Mouse (Mus musculus): ENCODE results near the gene Dnajc14. TPM values are rescaled to one million over a fixed set of nuclear protein-coding genes. Genes with fewer than 3 reads are reported as not detected.

Gene Dnajc14
- polyA plus RNA-seq, 1 experiment from 2014 or later, result 36.9 TPM

DNA sequence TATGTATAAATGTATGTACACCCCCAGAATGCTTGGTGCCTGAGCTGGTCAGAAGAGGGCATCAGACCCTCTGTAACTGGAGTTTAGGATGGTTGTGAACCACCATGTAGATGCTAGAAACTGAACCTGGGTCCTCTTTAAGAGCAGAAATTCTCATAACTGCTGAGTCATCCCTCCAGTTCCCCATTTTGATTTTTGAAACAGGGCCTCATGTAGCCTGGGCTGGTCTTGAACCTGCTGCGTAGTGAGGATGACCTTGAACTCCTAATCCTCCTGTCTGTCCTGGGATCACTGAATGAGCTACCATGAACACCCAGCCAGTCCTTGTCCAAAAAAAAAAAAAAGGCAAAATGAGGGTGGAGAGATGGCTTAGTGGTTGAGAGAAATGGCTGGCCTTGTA lies 10.6 kb upstream of the Dnajc14 start:
- WGBS, result 97% methylated on average over 1 of the region's 1 CpGs
- Histone ChIP-seq H3K27me3 (ENCODE audit: control insufficient read depth, insufficient read depth, low read length) (no peaks in the 10 kb centered on the region), H3K36me3 (ENCODE audit: control insufficient read depth, insufficient read depth, low read length) (no peaks in the 10 kb centered on the region)

DNA sequence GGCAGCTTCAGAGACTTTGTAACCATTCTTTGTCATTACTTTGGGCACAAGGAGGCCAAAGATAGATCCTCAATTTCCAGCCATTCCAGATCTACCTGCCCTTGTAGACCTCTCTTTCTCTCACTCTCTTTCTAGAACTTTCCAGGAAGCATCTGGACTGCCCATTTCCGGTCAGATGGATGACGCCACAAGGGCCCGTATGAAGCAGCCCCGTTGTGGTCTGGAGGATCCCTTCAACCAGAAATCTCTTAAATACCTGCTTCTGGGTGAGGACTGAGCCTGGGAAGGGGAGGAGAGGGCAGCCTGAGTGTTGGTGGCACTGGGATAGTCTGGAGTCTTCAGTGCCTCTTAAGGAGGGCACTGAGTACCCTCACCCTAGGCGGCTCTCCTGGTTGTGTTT lies 9.5 kb upstream of the Dnajc14 start:
- H3K36me3 ChIP-seq (ENCODE audit: control insufficient read depth, insufficient read depth, low read length), result no peaks in the 10 kb centered on the region
- H3K4me1 ChIP-seq (ENCODE audit: control insufficient read depth, insufficient read depth, low read length), result no peaks in the 10 kb centered on the region
- H3K9ac ChIP-seq (ENCODE audit: low read depth, low read length), result no peak overlapping the region
- H3K4me2 ChIP-seq (replicated peaks; ENCODE audit: low read depth, low read length), result no peak overlapping the region
- no peaks in the 10 kb centered on the region for H3K9me3 ChIP-seq (ENCODE audit: control insufficient read depth, low read length)
- no peak overlapping the region for H3K27ac ChIP-seq (ENCODE audit: low read depth, low read length)
- H3K4me3 ChIP-seq (ENCODE audit: low read length), result no peak overlapping the region
- 89% methylated on average over 5 of the region's 5 CpGs for WGBS
- no peak for ATAC-seq (ENCODE audit: low FRiP score, low TSS enrichment)
- no peaks in the 10 kb centered on the region for H3K27me3 ChIP-seq (ENCODE audit: control insufficient read depth, insufficient read depth, low read length)

More for the DNA sequence above, 10.6 kb upstream of the Dnajc14 start:
- Histone ChIP-seq H3K9me3 (ENCODE audit: control insufficient read depth, low read length) (no peaks in the 10 kb centered on the region), H3K4me1 (ENCODE audit: control insufficient read depth, insufficient read depth, low read length) (no peaks in the 10 kb centered on the region), H3K27ac (ENCODE audit: low read depth, low read length) (no peak overlapping the region), H3K9ac (ENCODE audit: low read depth, low read length) (no peak overlapping the region), H3K4me3 (ENCODE audit: low read length) (no peak overlapping the region), H3K4me2 (replicated peaks; ENCODE audit: low read depth, low read length) (no peak overlapping the region)
- no peak for ATAC-seq (ENCODE audit: low FRiP score, low TSS enrichment)

DNA sequence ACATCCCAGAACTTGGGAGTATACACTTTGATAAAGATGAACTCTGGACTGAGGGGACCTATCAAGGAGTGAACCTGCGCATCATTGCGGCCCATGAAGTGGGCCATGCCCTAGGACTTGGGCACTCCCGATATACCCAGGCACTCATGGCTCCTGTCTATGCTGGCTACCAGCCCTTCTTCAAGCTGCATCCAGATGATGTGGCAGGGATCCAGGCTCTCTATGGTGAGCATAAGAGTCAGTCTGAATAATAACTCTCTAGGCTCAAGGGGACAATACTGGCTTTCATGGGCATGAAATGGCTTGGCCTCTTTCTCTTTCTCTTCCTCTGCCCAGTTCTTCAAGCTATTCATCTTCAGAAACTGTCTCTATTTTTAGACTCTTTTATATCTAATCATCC lies 8.3 kb upstream of the Dnajc14 start:
- no peak for ATAC-seq (ENCODE audit: low FRiP score, low TSS enrichment)
- H3K4me2 ChIP-seq (replicated peaks; ENCODE audit: low read depth, low read length), result no peak overlapping the region
- no peaks in the 10 kb centered on the region for H3K27me3 ChIP-seq (ENCODE audit: control insufficient read depth, insufficient read depth, low read length)
- 96% methylated on average over 3 of the region's 3 CpGs for WGBS
- no peak overlapping the region for H3K4me3 ChIP-seq (ENCODE audit: low read length)
- no peak overlapping the region for H3K9ac ChIP-seq (ENCODE audit: low read depth, low read length)
- no peaks in the 10 kb centered on the region for H3K4me1 ChIP-seq (ENCODE audit: control insufficient read depth, insufficient read depth, low read length)
- H3K36me3 ChIP-seq (ENCODE audit: control insufficient read depth, insufficient read depth, low read length), result peaks cover 8% of the 10 kb centered on the region; the same call in 1 of the 2 replicates
- no peaks in the 10 kb centered on the region for H3K9me3 ChIP-seq (ENCODE audit: control insufficient read depth, low read length)
- no peak overlapping the region for H3K27ac ChIP-seq (ENCODE audit: low read depth, low read length)

DNA sequence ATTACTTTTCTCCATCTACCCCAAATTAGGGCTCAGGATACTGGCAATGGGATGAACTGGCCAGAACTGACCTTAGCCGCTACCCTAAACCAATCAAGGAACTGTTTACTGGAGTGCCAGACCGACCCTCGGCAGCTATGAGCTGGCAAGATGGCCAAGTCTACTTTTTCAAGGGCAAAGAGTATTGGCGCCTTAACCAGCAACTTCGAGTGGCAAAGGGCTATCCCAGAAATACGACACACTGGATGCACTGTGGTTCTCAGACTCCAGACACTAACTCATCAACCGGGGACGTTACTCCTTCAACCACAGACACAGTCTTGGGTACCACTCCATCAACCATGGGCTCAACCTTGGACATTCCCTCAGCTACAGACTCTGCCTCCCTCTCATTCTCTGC lies 5.2 kb upstream of the Dnajc14 start:
- H3K36me3 ChIP-seq (ENCODE audit: control insufficient read depth, insufficient read depth, low read length), result peaks cover 21% of the 10 kb centered on the region; the same call in 1 of the 2 replicates
- H3K4me1 ChIP-seq (ENCODE audit: control insufficient read depth, insufficient read depth, low read length), result peaks cover 9% of the 10 kb centered on the region; the same call in 1 of the 2 replicates
- H3K4me3 ChIP-seq (ENCODE audit: low read length), result no peak overlapping the region
- H3K27me3 ChIP-seq (ENCODE audit: control insufficient read depth, insufficient read depth, low read length), result no peaks in the 10 kb centered on the region
- H3K4me2 ChIP-seq (replicated peaks; ENCODE audit: low read depth, low read length), result no peak overlapping the region
- no peak for ATAC-seq (ENCODE audit: low FRiP score, low TSS enrichment)
- no peak overlapping the region for H3K27ac ChIP-seq (ENCODE audit: low read depth, low read length)
- WGBS, result 93% methylated on average over 8 of the region's 8 CpGs
- H3K9ac ChIP-seq (ENCODE audit: low read depth, low read length), result no peak overlapping the region
- H3K9me3 ChIP-seq (ENCODE audit: control insufficient read depth, low read length), result no peaks in the 10 kb centered on the region

DNA sequence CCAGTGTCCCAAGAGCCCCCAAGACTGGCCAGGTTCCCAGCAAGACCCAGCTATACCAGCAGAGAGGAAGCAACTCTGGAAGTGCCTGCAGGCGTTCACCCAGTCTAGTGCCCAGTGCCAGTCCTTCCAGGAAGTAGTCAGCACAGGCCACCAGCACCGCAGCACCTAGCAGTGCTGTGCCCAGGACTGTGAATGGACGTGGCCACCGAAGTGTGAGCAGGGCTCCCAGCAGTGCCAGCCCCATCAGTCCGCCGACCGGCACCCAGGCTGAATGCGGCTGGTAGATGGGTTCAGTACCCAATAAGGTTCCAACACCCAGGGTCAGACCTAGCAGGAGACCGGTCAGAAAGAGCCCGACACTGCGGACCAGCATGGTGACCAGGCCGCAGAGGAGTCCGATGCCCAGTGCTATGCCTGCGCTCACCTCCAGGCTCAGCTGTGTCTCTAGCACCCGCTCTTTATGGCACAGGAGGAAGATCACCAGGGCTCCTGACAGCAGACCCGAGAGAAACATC lies 1.8 kb upstream of the Dnajc14 start:
- Histone ChIP-seq H3K4me1 (ENCODE audit: control insufficient read depth, insufficient read depth, low read length) (peaks cover 20% of the 10 kb centered on the region), H3K27ac (ENCODE audit: low read depth, low read length) (no peak overlapping the region), H3K36me3 (ENCODE audit: control insufficient read depth, insufficient read depth, low read length) (peaks cover 21% of the 10 kb centered on the region; the same call in 1 of the 2 replicates), H3K9me3 (ENCODE audit: control insufficient read depth, low read length) (no peaks in the 10 kb centered on the region), H3K4me3 (ENCODE audit: low read length) (no peak overlapping the region), H3K4me2 (replicated peaks; ENCODE audit: low read depth, low read length) (no peak overlapping the region), H3K27me3 (ENCODE audit: control insufficient read depth, insufficient read depth, low read length) (no peaks in the 10 kb centered on the region), H3K9ac (ENCODE audit: low read depth, low read length) (no peak overlapping the region)
- WGBS, result 89% methylated on average over 16 of the region's 16 CpGs
- no peak for ATAC-seq (ENCODE audit: low FRiP score, low TSS enrichment)

DNA sequence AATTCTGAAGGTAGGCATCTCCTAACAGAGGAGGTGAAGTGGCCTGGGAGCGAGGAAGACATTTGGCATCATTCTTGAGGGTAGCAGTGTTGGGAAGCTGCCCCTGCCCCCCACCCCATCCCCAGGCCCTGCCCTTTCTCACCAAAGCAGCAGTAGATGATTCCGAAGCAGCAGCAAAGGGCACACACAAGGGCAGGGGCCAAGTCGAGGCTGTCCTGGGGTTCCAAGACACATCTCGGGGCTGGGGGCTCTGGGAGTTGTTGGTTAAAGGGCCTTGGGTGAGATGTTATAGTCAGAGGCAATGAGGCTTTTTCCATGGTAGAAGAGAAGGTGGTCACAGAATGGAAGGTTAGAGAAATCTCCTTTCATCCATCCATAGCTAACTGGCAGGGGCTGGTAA lies 906 bp upstream of the Dnajc14 start:
- Histone ChIP-seq H3K4me1 (ENCODE audit: control insufficient read depth, insufficient read depth, low read length) (peaks cover 29% of the 10 kb centered on the region), H3K9me3 (ENCODE audit: control insufficient read depth, low read length) (no peaks in the 10 kb centered on the region), H3K27me3 (ENCODE audit: control insufficient read depth, insufficient read depth, low read length) (no peaks in the 10 kb centered on the region), H3K27ac (ENCODE audit: low read depth, low read length) (0 out of 2 replicates have a peak overlapping the region, but pooled peaks have one; percentile 5), H3K4me3 (ENCODE audit: low read length) (peak overlapping the region; percentile 85), H3K4me2 (replicated peaks; ENCODE audit: low read depth, low read length) (peak overlapping the region; percentile 72), H3K36me3 (ENCODE audit: control insufficient read depth, insufficient read depth, low read length) (peaks cover 21% of the 10 kb centered on the region; the same call in 1 of the 2 replicates), H3K9ac (ENCODE audit: low read depth, low read length) (peak overlapping the region; percentile 83; the same call in 1 of the 2 replicates)
- WGBS, result 48% methylated on average over 4 of the region's 4 CpGs
- ATAC-seq (ENCODE audit: low FRiP score, low TSS enrichment), result no peak

DNA sequence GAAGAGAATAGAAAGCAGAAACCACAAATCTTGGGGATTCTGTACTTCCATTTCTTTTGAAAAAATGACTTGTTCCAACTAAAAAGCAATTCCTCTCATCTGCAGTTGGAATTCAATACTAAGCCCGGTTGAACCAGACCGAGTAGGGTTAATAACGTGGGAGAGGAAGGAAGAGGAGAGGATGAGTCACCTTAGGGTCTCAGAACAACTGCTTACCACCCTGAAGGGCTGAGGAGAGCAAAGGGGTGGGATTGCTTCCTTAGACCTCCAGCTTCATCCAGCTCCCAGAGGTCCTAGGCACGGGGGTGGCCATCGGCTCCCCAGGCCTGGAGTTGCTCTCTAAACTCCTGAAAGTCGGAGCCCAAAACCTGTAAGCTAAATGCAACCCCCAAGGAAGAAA lies 501 bp upstream of the Dnajc14 start:
- peaks cover 31% of the 10 kb centered on the region for H3K4me1 ChIP-seq (ENCODE audit: control insufficient read depth, insufficient read depth, low read length)
- peak overlapping the region; percentile 83 for H3K9ac ChIP-seq (ENCODE audit: low read depth, low read length)
- 7% methylated on average over 6 of the region's 6 CpGs for WGBS
- no peak for ATAC-seq (ENCODE audit: low FRiP score, low TSS enrichment)
- H3K36me3 ChIP-seq (ENCODE audit: control insufficient read depth, insufficient read depth, low read length), result peaks cover 21% of the 10 kb centered on the region; the same call in 1 of the 2 replicates
- peak overlapping the region; percentile 72 for H3K4me2 ChIP-seq (replicated peaks; ENCODE audit: low read depth, low read length)
- H3K27me3 ChIP-seq (ENCODE audit: control insufficient read depth, insufficient read depth, low read length), result no peaks in the 10 kb centered on the region
- H3K9me3 ChIP-seq (ENCODE audit: control insufficient read depth, low read length), result no peaks in the 10 kb centered on the region
- H3K4me3 ChIP-seq (ENCODE audit: low read length), result peak overlapping the region; percentile 85
- peak overlapping the region; percentile 98; the same call in 1 of the 2 replicates for H3K27ac ChIP-seq (ENCODE audit: low read depth, low read length)

DNA sequence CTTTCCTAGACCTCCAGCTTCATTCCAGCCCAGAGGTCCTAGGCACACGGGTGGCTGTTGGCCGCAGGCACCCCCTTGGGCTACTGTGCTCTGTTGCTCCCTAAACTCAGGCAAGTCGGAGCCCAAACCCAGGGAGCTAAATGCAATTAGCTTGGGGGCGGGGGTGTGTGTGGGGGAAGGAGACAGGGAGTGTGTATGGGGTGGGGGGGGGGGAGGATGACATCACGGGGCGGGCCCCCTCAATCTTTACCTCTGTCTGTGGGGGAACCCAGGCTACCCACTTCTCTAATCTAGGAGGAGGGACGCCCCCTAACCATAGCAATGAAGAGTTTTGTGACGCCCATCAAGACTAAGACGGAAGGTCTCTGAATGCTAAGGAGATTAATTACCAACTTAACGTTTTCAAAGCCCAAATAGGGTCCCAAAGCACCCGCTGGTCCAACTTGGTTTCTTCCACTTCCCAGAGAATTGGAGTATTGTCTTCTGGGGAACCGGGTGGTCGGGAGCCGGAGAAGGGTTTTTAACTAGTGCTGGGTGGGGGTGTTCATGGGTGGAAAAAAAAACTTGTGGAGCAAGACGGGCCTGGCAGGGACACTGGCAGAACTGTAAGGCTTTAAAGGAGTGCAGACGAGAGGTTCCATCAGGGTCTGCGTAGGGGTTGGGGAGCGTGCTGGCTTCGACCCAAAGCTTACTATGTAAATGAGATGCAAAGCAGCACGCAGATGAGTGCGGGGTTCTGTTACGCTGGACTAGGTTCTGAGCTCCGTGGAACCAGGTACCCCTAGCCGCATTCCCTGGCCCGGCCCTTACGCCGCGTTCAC lies 619 bp downstream of the Dnajc14 start, which contains the start of gene Tmem198b:
TSS of gene Tmem198b (minus strand) at position 100 of the 821 bp plus-strand sequence.
- ATAC-seq (ENCODE audit: low FRiP score, low TSS enrichment), result peak; percentile 68
- Histone ChIP-seq H3K9ac (ENCODE audit: low read depth, low read length) (peak within 1 kb of the TSS; percentile 83), H3K36me3 (ENCODE audit: control insufficient read depth, insufficient read depth, low read length) (peaks cover 26% of the 10 kb centered on the region; the same call in 1 of the 2 replicates), H3K4me1 (ENCODE audit: control insufficient read depth, insufficient read depth, low read length) (peaks cover 36% of the 10 kb centered on the region), H3K4me2 (replicated peaks; ENCODE audit: low read depth, low read length) (peak within 1 kb of the TSS; percentile 72), H3K27ac (ENCODE audit: low read depth, low read length) (peak within 1 kb of the TSS; percentile 98), H3K4me3 (ENCODE audit: low read length) (peak within 1 kb of the TSS; percentile 85), H3K9me3 (ENCODE audit: control insufficient read depth, low read length) (no peaks in the 10 kb centered on the region), H3K27me3 (ENCODE audit: control insufficient read depth, insufficient read depth, low read length) (no peaks in the 10 kb centered on the region)
- under 1% methylated on average over 28 of the region's 28 CpGs for WGBS

Data from kidney, embryonic 14.5 days (tissue).